Mouse (Mus musculus) hindbrain, embryonic 10.5 days (tissue): ENCODE results near the gene Rhoq. TPM values are rescaled to one million over a fixed set of nuclear protein-coding genes. Genes with fewer than 3 reads are reported as not detected.

Experiments
- DNase-seq: peaks from one replicate; pipeline ENCODE4 v3.0.0-alpha.2; 2017; ENCODE audit warnings: low spot score
- H3K27ac ChIP-seq: fragments of 300-500 bp; sonication (generic); 2 replicates; pipeline ENCODE4 v1.5.1; 2016; ENCODE audit warnings: mild to moderate bottlenecking, moderate library complexity
- H3K27me3 ChIP-seq: fragments of 300-500 bp; sonication (generic); 2 replicates; pipeline ENCODE4 v1.6.1; 2016; ENCODE audit warnings: mild to moderate bottlenecking; ENCODE audit not compliant: poor library complexity, insufficient read depth, severe bottlenecking
- H3K36me3 ChIP-seq: fragments of 300-500 bp; sonication (generic); 2 replicates; pipeline ENCODE4 v1.6.1; 2016; ENCODE audit warnings: mild to moderate bottlenecking, moderate library complexity
- H3K4me1 ChIP-seq: fragments of 300-500 bp; sonication (generic); replicated peaks from 2 replicates; pipeline ENCODE4 v1.6.1; 2016; ENCODE audit warnings: mild to moderate bottlenecking
- H3K4me3 ChIP-seq: fragments of 300-500 bp; sonication (generic); 2 replicates; pipeline ENCODE4 v1.5.1; 2016; ENCODE audit warnings: mild to moderate bottlenecking, moderate library complexity
- H3K9me3 ChIP-seq: fragments of 300-500 bp; sonication (generic); 2 replicates; pipeline ENCODE4 v1.6.1; 2016; ENCODE audit warnings: mild to moderate bottlenecking, moderate library complexity
- WGBS: fragments of 180-500 bp; shearing (Covaris S2); methylation state at CpG from one replicate; pipeline ENCODE4 v1.1.7; 2016; 5-methylcytosine and 5-hydroxymethylcytosine counted together
- polyA plus RNA-seq: library from polyadenylated mRNA; unstranded; fragments of >200 nt; fragmentation: Nextera tagmentation; extraction: Ambion mirVana; gene quantifications from 2 replicates; pipeline ENCODE4 v1.2.1, GENCODE M21; 2016

The Rhoq gene
- 8.4 and 9.7 TPM in 2 replicates for polyA plus RNA-seq

GRCm38 (mm10) chr17:86962894-86963585 is at the start of gene Rhoq:
Gene Rhoq (plus strand): TSS chr17:86963082.
- Histone ChIP-seq H3K36me3 (peaks cover 12% of the 10 kb centered on the region; the same call in 1 of the 2 replicates), H3K9me3 (no peaks in the 10 kb centered on the region), H3K27ac (peak within 1 kb of the TSS; percentile 96), H3K4me1 (peaks cover 49% of the 10 kb centered on the region), H3K27me3 (peaks cover 6% of the 10 kb centered on the region; the same call in 1 of the 2 replicates), H3K4me3 (peak within 1 kb of the TSS; percentile 90)
- under 1% methylated on average over 84 of the region's 86 CpGs for WGBS
- DNase-seq: peak; percentile 90

GRCm38 (mm10) chr17:86915540-86915939 is 47.3 kb upstream of the Rhoq start:
- Histone ChIP-seq H3K4me1 (peaks cover 6% of the 10 kb centered on the region; the same call in 1 of the 2 replicates), H3K36me3 (no peaks in the 10 kb centered on the region), H3K4me3 (no peak overlapping the region), H3K27ac (no peak overlapping the region), H3K27me3 (no peaks in the 10 kb centered on the region), H3K9me3 (no peaks in the 10 kb centered on the region)
- WGBS: 83% methylated on average over 4 of the region's 4 CpGs
- DNase-seq: no peak

GRCm38 (mm10) chr17:86917048-86917447 is 45.8 kb upstream of the Rhoq start, which contains the start of gene Tmem247:
Gene Tmem247 (plus strand): TSS chr17:86917348.
- no peak within 1 kb of the TSS for H3K27ac ChIP-seq
- H3K4me1 ChIP-seq: no peaks in the 10 kb centered on the region
- no peaks in the 10 kb centered on the region for H3K36me3 ChIP-seq
- no peaks in the 10 kb centered on the region for H3K27me3 ChIP-seq
- H3K4me3 ChIP-seq: no peak within 1 kb of the TSS
- 89% methylated on average over 10 of the region's 10 CpGs for WGBS
- no peaks in the 10 kb centered on the region for H3K9me3 ChIP-seq
- no peak for DNase-seq

GRCm38 (mm10) chr17:86918786-86919185 is 44.1 kb upstream of the Rhoq start:
- peaks cover 9% of the 10 kb centered on the region; the same call in 1 of the 2 replicates for H3K4me1 ChIP-seq
- no peaks in the 10 kb centered on the region for H3K9me3 ChIP-seq
- WGBS: 73% methylated on average over 6 of the region's 6 CpGs
- H3K27me3 ChIP-seq: no peaks in the 10 kb centered on the region
- no peaks in the 10 kb centered on the region for H3K36me3 ChIP-seq
- no peak for DNase-seq
- no peak overlapping the region for H3K4me3 ChIP-seq
- no peak overlapping the region for H3K27ac ChIP-seq

GRCm38 (mm10) chr17:86919729-86920128 is 43.2 kb upstream of the Rhoq start:
- no peak for DNase-seq
- 91% methylated on average over 11 of the region's 11 CpGs for WGBS
- H3K27ac ChIP-seq: no peak overlapping the region

GRCm38 (mm10) chr17:86924679-86925078 is 38.2 kb upstream of the Rhoq start:
- no peaks in the 10 kb centered on the region for H3K27me3 ChIP-seq
- no peak overlapping the region for H3K27ac ChIP-seq
- DNase-seq: no peak
- 84% methylated on average over 3 of the region's 3 CpGs for WGBS
- H3K9me3 ChIP-seq: peaks cover 15% of the 10 kb centered on the region
- H3K4me1 ChIP-seq: peaks cover 17% of the 10 kb centered on the region; the same call in 1 of the 2 replicates
- H3K4me3 ChIP-seq: no peak overlapping the region
- H3K36me3 ChIP-seq: no peaks in the 10 kb centered on the region

More at GRCm38 (mm10) chr17:86919729-86920128, 43.2 kb upstream of the Rhoq start:
- H3K4me1 ChIP-seq: peaks cover 12% of the 10 kb centered on the region; the same call in 1 of the 2 replicates
- no peaks in the 10 kb centered on the region for H3K36me3 ChIP-seq
- no peaks in the 10 kb centered on the region for H3K9me3 ChIP-seq
- H3K27me3 ChIP-seq: no peaks in the 10 kb centered on the region
- H3K4me3 ChIP-seq: no peak overlapping the region

- Histone ChIP-seq H3K27ac (no peak overlapping the region), H3K27me3 (no peaks in the 10 kb centered on the region), H3K36me3 (no peaks in the 10 kb centered on the region), H3K9me3 (peaks cover 15% of the 10 kb centered on the region), H3K4me3 (no peak overlapping the region), H3K4me1 (peaks cover 17% of the 10 kb centered on the region; the same call in 1 of the 2 replicates)
- no peak for DNase-seq
- 88% methylated on average over 3 of the region's 3 CpGs for WGBS
Observed at GRCm38 (mm10) chr17:86926836-86927235, 36.0 kb upstream of the Rhoq start.

GRCm38 (mm10) chr17:86929355-86929754 is 33.5 kb upstream of the Rhoq start:
- no peak for DNase-seq
- H3K4me1 ChIP-seq: peaks cover 18% of the 10 kb centered on the region; the same call in 1 of the 2 replicates
- H3K9me3 ChIP-seq: peaks cover 15% of the 10 kb centered on the region
- H3K36me3 ChIP-seq: no peaks in the 10 kb centered on the region
- WGBS: 85% methylated on average over 6 of the region's 6 CpGs
- peaks cover 10% of the 10 kb centered on the region; the same call in 1 of the 2 replicates for H3K27me3 ChIP-seq
- no peak overlapping the region for H3K4me3 ChIP-seq
- H3K27ac ChIP-seq: no peak overlapping the region

- H3K9me3 ChIP-seq: peaks cover 15% of the 10 kb centered on the region
- no peaks in the 10 kb centered on the region for H3K36me3 ChIP-seq
- H3K4me1 ChIP-seq: peaks cover 13% of the 10 kb centered on the region; the same call in 1 of the 2 replicates
- no peak overlapping the region for H3K27ac ChIP-seq
- H3K4me3 ChIP-seq: no peak overlapping the region
- H3K27me3 ChIP-seq: peaks cover 16% of the 10 kb centered on the region; the same call in 1 of the 2 replicates
- DNase-seq: no peak
Observed at GRCm38 (mm10) chr17:86929981-86930380, 32.9 kb upstream of the Rhoq start.

GRCm38 (mm10) chr17:86932896-86933295 is 30.0 kb upstream of the Rhoq start:
- Histone ChIP-seq H3K36me3 (no peaks in the 10 kb centered on the region), H3K9me3 (no peaks in the 10 kb centered on the region), H3K4me1 (peaks cover 19% of the 10 kb centered on the region), H3K27me3 (peaks cover 31% of the 10 kb centered on the region), H3K4me3 (no peak overlapping the region), H3K27ac (no peak overlapping the region)
- DNase-seq: no peak
- WGBS: 32% methylated on average over 5 of the region's 5 CpGs

- Histone ChIP-seq H3K36me3 (no peaks in the 10 kb centered on the region), H3K4me3 (peak overlapping the region; percentile 52), H3K4me1 (peaks cover 28% of the 10 kb centered on the region), H3K27me3 (peaks cover 44% of the 10 kb centered on the region), H3K9me3 (no peaks in the 10 kb centered on the region), H3K27ac (peak overlapping the region; percentile 81; the same call in 1 of the 2 replicates)
- WGBS: 79% methylated on average over 2 of the region's 2 CpGs
- no peak for DNase-seq
Observed at GRCm38 (mm10) chr17:86937064-86937463, 25.8 kb upstream of the Rhoq start.

GRCm38 (mm10) chr17:86937497-86938155 is 25.3 kb upstream of the Rhoq start:
- Histone ChIP-seq H3K4me1 (peaks cover 24% of the 10 kb centered on the region), H3K9me3 (no peaks in the 10 kb centered on the region), H3K4me3 (peak overlapping the region; percentile 52), H3K27me3 (peaks cover 44% of the 10 kb centered on the region), H3K27ac (peak overlapping the region; percentile 81), H3K36me3 (no peaks in the 10 kb centered on the region)
- 6% methylated on average over 20 of the region's 20 CpGs for WGBS
- DNase-seq: peak; percentile 76

- DNase-seq: no peak
- peaks cover 41% of the 10 kb centered on the region for H3K27me3 ChIP-seq
- 61% methylated on average over 7 of the region's 7 CpGs for WGBS
Observed at GRCm38 (mm10) chr17:86938683-86939082, 24.2 kb upstream of the Rhoq start.

More at GRCm38 (mm10) chr17:86938683-86939082, 24.2 kb upstream of the Rhoq start:
- Histone ChIP-seq H3K36me3 (no peaks in the 10 kb centered on the region), H3K4me3 (no peak overlapping the region), H3K9me3 (no peaks in the 10 kb centered on the region), H3K27ac (no peak overlapping the region), H3K4me1 (peaks cover 18% of the 10 kb centered on the region)
